Mouse (Mus musculus): Measurements from ENCODE around the gene Usp12.
"Not testable (repeated sequence)": the region's sequence is repeated elsewhere in the genome, so short reads cannot be mapped to it uniquely, and the experiment has no call there.

The Usp12 gene

GRCm38 (mm10) chr5:146736970-146737495 is 57.8 kb downstream of the Usp12 start:
- DNase-seq = no peak

- no peak for DNase-seq
These were observed 58.5 kb downstream of the Usp12 start for GRCm38 (mm10) chr5:146736348-146736747.

GRCm38 (mm10) chr5:146735054-146735453 is 59.8 kb downstream of the Usp12 start:
- DNase-seq = not testable (repeated sequence)

GRCm38 (mm10) chr5:146733888-146734640 is 60.7 kb downstream of the Usp12 start:
- no peak for DNase-seq

GRCm38 (mm10) chr5:146733372-146733771 is 61.4 kb downstream of the Usp12 start:
- no peak for DNase-seq

- no peak for DNase-seq
These were observed 67.8 kb downstream of the Usp12 start for GRCm38 (mm10) chr5:146727006-146727405.

- no peak for DNase-seq
These were observed 69.8 kb downstream of the Usp12 start for GRCm38 (mm10) chr5:146724956-146725355.

GRCm38 (mm10) chr5:146723452-146723851 is 71.4 kb downstream of the Usp12 start:
- no peak for DNase-seq

GRCm38 (mm10) chr5:146722226-146722625 is 72.6 kb downstream of the Usp12 start:
- DNase-seq = peak; percentile 65 to 67

- no peak for DNase-seq
These were observed 75.0 kb downstream of the Usp12 start for GRCm38 (mm10) chr5:146719584-146720356.

- DNase-seq = no peak
These were observed 81.0 kb downstream of the Usp12 start for GRCm38 (mm10) chr5:146713836-146714235.

GRCm38 (mm10) chr5:146713088-146713487 is 81.7 kb downstream of the Usp12 start:
- peak in 1 of 2 experiments; percentile 26 for DNase-seq

GRCm38 (mm10) chr5:146712282-146712918 is 82.4 kb downstream of the Usp12 start:
- peak in 1 of 2 experiments; percentile 25 for DNase-seq

GRCm38 (mm10) chr5:146709361-146709760 is 85.4 kb downstream of the Usp12 start:
- no peak for DNase-seq

- peak; percentile 84 to 93 for DNase-seq
These were observed 88.9 kb downstream of the Usp12 start for GRCm38 (mm10) chr5:146705815-146706408.

GRCm38 (mm10) chr5:146705411-146705810 is 89.4 kb downstream of the Usp12 start:
- DNase-seq = no peak

GRCm38 (mm10) chr5:146704241-146704640 is 90.6 kb downstream of the Usp12 start:
- DNase-seq = no peak

- no peak for DNase-seq
These were observed 91.1 kb downstream of the Usp12 start for GRCm38 (mm10) chr5:146703710-146704121.

- DNase-seq = no peak
These were observed 94.7 kb downstream of the Usp12 start for GRCm38 (mm10) chr5:146700099-146700498.

GRCm38 (mm10) chr5:146699433-146700019 is 95.3 kb downstream of the Usp12 start:
- no peak for DNase-seq

GRCm38 (mm10) chr5:146695543-146695942 is 99.3 kb downstream of the Usp12 start:
- no peak for DNase-seq

- no peak for DNase-seq
These were observed 101.8 kb downstream of the Usp12 start for GRCm38 (mm10) chr5:146692976-146693361.

Measured in cerebellum, postnatal 36 days (tissue).